Comparison of ENCODE assay signal across 11 mouse cellular contexts in the genomic region with DNA sequence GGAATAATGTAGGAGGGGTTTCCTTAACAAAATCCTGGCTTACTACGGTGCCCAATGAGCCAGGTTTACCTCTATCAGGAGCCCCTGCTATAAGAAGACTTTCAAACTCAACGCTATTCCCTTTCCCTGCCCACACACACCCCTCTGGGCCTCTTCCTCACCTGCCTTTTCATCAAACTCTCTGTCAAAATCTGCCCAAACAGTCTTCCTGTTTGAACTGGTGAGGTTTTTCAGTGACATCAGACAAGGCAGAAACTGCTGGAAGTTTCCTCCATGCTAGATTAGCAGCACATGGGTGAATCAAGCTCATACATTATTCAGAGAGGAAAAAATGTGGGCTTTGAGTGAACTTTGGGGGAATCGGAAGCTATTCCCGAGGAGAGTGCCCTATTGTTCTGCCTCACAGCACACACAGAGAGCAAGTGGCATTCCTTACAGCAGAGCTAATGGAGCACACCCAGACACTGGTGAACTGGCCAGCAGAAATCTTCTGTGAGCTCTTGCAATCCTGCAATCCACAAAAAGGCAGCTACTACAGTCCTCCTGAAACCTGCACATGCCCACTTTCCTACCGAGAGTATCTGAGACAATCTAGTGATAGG.
DNase-seq lines count a peak whose midpoint lies in the region; ATAC-seq and TF ChIP-seq lines count a peak whose summit lies in the region.
"Had no signal": no experiment of that assay in that cellular context is flagged by ENCODE, and none has a peak within 500 bp of the region (broad histone marks: within the 10 kb centered on the region; RNA-seq: fewer than 3 reads in every experiment).

No protein-coding gene starts in this region.

- no peak overlapping the region for H3K4me2 ChIP-seq in forebrain, embryonic 11.5 days (ENCODE audit: low read depth, low read length, severe bottlenecking)
- H3K4me2 ChIP-seq in midbrain, embryonic 13.5 days (replicated peaks), result no peak overlapping the region
- H3K4me2 ChIP-seq: liver, embryonic 13.5 days had no signal

- H3K27me3 ChIP-seq in kidney, adult 2 months (replicated peaks; ENCODE audit: control insufficient read depth, insufficient read depth, low read length), result no peaks in the 10 kb centered on the region
- H3K27me3 ChIP-seq in forebrain, embryonic 11.5 days (ENCODE audit: control insufficient read depth, insufficient read depth, low read length), result no peaks in the 10 kb centered on the region
- H3K27me3 ChIP-seq in midbrain, embryonic 13.5 days, result no peaks in the 10 kb centered on the region
- H3K27me3 ChIP-seq: liver, embryonic 13.5 days had no signal

- ATAC-seq in forebrain, embryonic 11.5 days (replicated peaks; ENCODE audit: low FRiP score), result peak; percentile 64; the same call in 1 of the 2 replicates
- peak; percentile 76 for ATAC-seq in midbrain, embryonic 13.5 days
- ATAC-seq in erythroblast, adult 5-6 weeks (replicated peaks; ENCODE audit: low FRiP score, poor library complexity, severe bottlenecking), result no peak

- H3K27ac ChIP-seq in kidney, adult 2 months (ENCODE audit: insufficient read depth, low read depth, low read length), result no peak overlapping the region
- H3K27ac ChIP-seq in forebrain, embryonic 11.5 days (ENCODE audit: low read depth, low read length), result no peak overlapping the region
- H3K27ac ChIP-seq in midbrain, embryonic 13.5 days, result no peak overlapping the region
- H3K27ac ChIP-seq: liver, embryonic 13.5 days had no signal

- H3K9ac ChIP-seq in forebrain, embryonic 11.5 days (ENCODE audit: low read length), result no peak overlapping the region
- H3K9ac ChIP-seq in midbrain, embryonic 13.5 days (replicated peaks), result no peak overlapping the region
- H3K9ac ChIP-seq: liver, embryonic 13.5 days had no signal

- H3K9me3 ChIP-seq in forebrain, embryonic 11.5 days (ENCODE audit: control insufficient read depth, low read length), result no peaks in the 10 kb centered on the region
- H3K9me3 ChIP-seq in midbrain, embryonic 13.5 days, result 0 out of 2 replicates have a peak, but pooled peaks cover 5% of the 10 kb centered on the region
- H3K9me3 ChIP-seq: liver, embryonic 13.5 days had no signal

- 38% methylated on average over 5 of the region's 5 CpGs for WGBS in kidney, adult 2 months
- WGBS in forebrain, embryonic 11.5 days, result 43% methylated on average over 5 of the region's 5 CpGs
- WGBS in midbrain, embryonic 13.5 days, result 36% methylated on average over 5 of the region's 5 CpGs

- no peak for TF ChIP-seq POLR2A in kidney, adult 2 months (IDR thresholded peaks at IDR 0.05; ENCODE audit: low read depth, low read length)
- no peak for TF ChIP-seq POLR2A in brain, embryonic 14.5 days (IDR thresholded peaks at IDR 0.05; ENCODE audit: borderline replicate concordance, extremely low read depth, insufficient read depth, insufficient read length, poor library complexity, severe bottlenecking)

- no peak overlapping the region for H3K4me3 ChIP-seq in kidney, adult 2 months (ENCODE audit: insufficient read depth, low read depth, low read length)
- no peak overlapping the region for H3K4me3 ChIP-seq in forebrain, embryonic 11.5 days (ENCODE audit: low read depth, low read length)
- no peak overlapping the region for H3K4me3 ChIP-seq in midbrain, embryonic 13.5 days (replicated peaks)
- H3K4me3 ChIP-seq: liver, embryonic 13.5 days had no signal

- peak; percentile 13 for DNase-seq in kidney, postnatal 14 days
- no peak for DNase-seq in kidney, adult 2 months
- peak; percentile 75 for DNase-seq in brain, embryonic 14.5 days (ENCODE audit: low read depth)
- no peak for DNase-seq in forebrain, embryonic 11.5 days (ENCODE audit: low spot score)
- no peak for DNase-seq in thymus, postnatal 25 days
- DNase-seq: adrenal gland, postnatal 25 days; cerebellum, adult 11-12 months; liver, embryonic 13.5 days; lung, postnatal 36 days had no signal

- TF ChIP-seq CTCF in kidney, adult 2 months (conservative IDR thresholded peaks at IDR 0.05; ENCODE audit: insufficient read depth, insufficient read length, low read depth, low read length), result no peak
- no peak for TF ChIP-seq CTCF in brain, embryonic 14.5 days (IDR thresholded peaks at IDR 0.05; ENCODE audit: borderline replicate concordance, extremely low read depth, insufficient read depth, insufficient read length)

- H3K36me3 ChIP-seq in kidney, adult 2 months (ENCODE audit: control insufficient read depth, insufficient read depth, low read length), result no peaks in the 10 kb centered on the region
- no peaks in the 10 kb centered on the region for H3K36me3 ChIP-seq in forebrain, embryonic 11.5 days (ENCODE audit: control insufficient read depth, insufficient read depth, low read length)
- no peaks in the 10 kb centered on the region for H3K36me3 ChIP-seq in midbrain, embryonic 13.5 days
- H3K36me3 ChIP-seq: liver, embryonic 13.5 days had no signal

- H3K4me1 ChIP-seq in kidney, adult 2 months (ENCODE audit: control insufficient read depth, insufficient read depth, low read length), result no peaks in the 10 kb centered on the region
- no peaks in the 10 kb centered on the region for H3K4me1 ChIP-seq in forebrain, embryonic 11.5 days (replicated peaks; ENCODE audit: control insufficient read depth, insufficient read depth, low read length)
- peaks cover 7% of the 10 kb centered on the region; the same call in 1 of the 2 replicates for H3K4me1 ChIP-seq in midbrain, embryonic 13.5 days (replicated peaks)
- H3K4me1 ChIP-seq: liver, embryonic 13.5 days had no signal

Comparison
In these comparisons a context has a peak if more than half of its experiments do, and no peak if none do; other contexts are left out.
1. DNase-seq: peak in kidney, postnatal 14 days (single experiment) and brain, embryonic 14.5 days (single experiment); none in kidney, adult 2 months (single experiment), forebrain, embryonic 11.5 days (single experiment) and thymus, postnatal 25 days (single experiment).